Mouse (Mus musculus): ENCODE results near the gene 5730522E02Rik. TPM values are rescaled to one million over a fixed set of nuclear protein-coding genes. Genes with fewer than 3 reads are reported as not detected.

The 5730522E02Rik gene
- polyA plus RNA-seq, 1 experiment from 2014 or later, result 13.4 TPM

Small RNA genes lying within 50 kb of the gene (microRNA-seq; reads per million reads assigned to microRNA genes)
- gene Mir6372, result not detected

Other genes starting within 250 kb of the 5730522E02Rik start
- 9.9 and 12.5 TPM in 2 replicates for gene Fancl, start 175.4 kb upstream of the 5730522E02Rik start, polyA plus RNA-seq (2015; fragmentation: Nextera tagmentation; extraction: Ambion mirVana)